Mouse (Mus musculus): Measurements from ENCODE around the gene Dnm3.

Dnm3 gene

GRCm38 (mm10) chr1:162477246-162478209 is at the start of gene Dnm3:
Dnm3 (minus strand) TSS chr1:162478034.
- peak; percentile 95 to 96 for DNase-seq

GRCm38 (mm10) chr1:162515116-162515515 is 37.3 kb upstream of the Dnm3 start:
- DNase-seq: no peak

DNA sequence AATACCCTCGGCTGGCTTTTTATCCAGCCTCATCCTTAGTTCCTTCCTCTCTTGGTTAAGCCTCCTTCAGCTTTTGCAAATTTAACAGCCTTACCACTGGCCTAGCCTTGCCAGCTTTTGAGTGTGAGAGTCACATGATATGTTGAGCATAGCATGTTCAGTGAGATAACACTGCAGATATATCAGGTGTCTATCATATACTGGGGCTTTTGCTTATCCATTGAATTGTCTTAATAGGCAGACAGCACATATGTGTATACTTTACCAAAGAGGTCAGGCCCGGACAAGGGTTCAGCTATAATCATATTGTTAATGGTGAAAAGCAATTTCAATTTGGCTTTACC is 32.2 kb upstream of the Dnm3 start:
- DNase-seq: no peak

GRCm38 (mm10) chr1:162509329-162510012 is 31.6 kb upstream of the Dnm3 start:
- DNase-seq: peak in 1 of 2 experiments; percentile 8

DNA sequence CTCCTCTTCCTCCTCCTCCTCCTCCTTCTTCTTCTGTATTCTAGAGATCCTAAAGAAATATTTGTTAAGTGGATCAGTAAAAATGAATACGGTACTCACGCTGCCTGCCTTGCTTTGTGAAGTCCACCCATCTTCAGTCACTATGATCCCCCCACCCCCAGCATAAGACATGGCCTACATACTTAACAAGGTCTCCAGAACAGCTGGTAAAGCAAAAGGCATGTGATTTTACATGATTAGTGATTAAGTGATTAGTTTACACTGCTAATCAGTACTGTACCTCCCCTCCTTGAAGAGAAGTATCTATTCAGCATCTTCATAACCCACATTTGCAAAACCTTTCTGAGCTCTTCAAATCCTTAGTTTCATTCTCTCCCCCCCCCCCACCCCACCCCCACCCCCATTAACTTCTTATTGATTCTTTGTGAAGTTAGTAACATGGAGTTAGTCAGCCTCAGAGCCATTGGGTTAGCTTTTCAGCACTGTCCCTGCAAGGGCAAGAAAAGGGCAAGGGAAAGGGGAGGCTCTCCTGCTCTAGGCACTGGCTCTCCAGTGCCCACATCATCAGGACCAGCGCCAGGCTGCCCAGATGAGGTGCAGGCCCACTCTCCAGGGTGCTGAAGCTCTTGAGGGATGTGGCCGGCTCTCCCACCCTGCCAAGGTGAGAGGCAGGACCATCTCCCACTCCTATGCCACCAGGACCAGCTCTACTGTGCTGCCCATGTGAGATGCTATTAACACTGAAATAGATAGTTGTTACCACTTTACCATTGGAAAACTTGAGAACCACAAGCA is 30.6 kb upstream of the Dnm3 start:
- no peak for DNase-seq

GRCm38 (mm10) chr1:162506516-162506915 is 28.7 kb upstream of the Dnm3 start:
- DNase-seq: no peak

- DNase-seq: no peak
Observed at GRCm38 (mm10) chr1:162505649-162506048, 27.8 kb upstream of the Dnm3 start.

GRCm38 (mm10) chr1:162476531-162477080 is 1.2 kb downstream of the Dnm3 start:
- peak in 1 of 2 experiments; percentile 5 for DNase-seq

DNA sequence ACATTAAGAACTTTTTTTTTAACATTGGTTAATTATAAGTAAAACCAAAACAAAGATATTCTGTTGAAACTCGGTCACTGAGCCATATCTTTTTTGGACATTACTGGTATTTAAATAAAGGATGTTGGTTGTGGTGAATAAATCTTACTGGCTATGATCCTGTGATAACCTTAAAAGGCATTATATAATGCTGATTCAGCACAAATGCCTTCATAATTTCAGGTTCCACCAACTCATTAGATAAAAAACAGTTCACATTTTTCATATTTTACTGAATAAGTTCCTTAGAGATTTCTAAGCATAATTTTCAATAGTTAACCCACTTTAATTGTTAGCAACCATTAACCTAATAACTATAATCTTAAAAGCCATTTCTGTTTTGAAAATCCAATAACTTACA is 4.9 kb downstream of the Dnm3 start:
- DNase-seq: no peak

- DNase-seq: no peak
Observed at GRCm38 (mm10) chr1:162471089-162471488, 6.7 kb downstream of the Dnm3 start.

GRCm38 (mm10) chr1:162469752-162470280 is 8.0 kb downstream of the Dnm3 start:
- DNase-seq: no peak

DNA sequence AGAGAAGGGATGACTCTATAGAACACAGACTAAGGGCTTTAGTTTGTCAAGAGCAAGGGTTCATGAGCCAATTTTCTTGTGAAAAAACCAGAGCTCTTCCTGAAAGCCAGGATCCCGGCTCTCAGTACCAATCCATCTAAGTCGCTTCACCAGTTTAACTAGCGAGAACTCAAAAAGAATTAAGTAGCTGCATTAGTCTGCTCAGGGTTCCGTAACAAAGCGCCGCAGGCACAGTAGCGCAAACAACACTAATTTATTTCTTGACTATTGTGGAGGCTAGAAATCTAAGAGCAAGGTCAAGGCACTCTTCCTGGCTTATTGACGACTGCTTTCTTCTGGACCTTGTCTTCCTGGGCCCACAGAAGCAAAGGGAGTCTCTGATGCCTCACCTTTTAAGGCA is 14.2 kb downstream of the Dnm3 start:
- DNase-seq: peak; percentile 29 to 55

DNA sequence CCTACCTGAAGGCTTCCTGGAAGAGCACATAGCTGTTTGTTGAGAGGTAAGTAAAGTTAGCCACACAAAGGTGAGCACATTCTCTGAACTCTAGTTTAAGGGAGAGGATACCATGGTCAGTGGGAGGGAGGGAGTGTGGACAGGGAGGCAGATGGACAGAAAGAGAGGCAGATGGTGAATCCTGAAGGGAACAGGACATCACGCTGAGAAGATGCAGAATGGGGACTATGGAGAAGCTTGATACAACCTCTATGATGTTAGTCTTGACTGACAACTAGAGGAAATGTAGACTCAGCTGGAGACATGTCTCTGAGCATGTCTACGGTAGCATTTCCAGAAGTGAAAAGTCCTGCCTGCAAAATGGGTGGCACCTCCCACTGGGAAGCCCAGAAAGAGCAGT is 19.1 kb downstream of the Dnm3 start:
- no peak for DNase-seq

GRCm38 (mm10) chr1:162456861-162457260 is 21.0 kb downstream of the Dnm3 start:
- no peak for DNase-seq

DNA sequence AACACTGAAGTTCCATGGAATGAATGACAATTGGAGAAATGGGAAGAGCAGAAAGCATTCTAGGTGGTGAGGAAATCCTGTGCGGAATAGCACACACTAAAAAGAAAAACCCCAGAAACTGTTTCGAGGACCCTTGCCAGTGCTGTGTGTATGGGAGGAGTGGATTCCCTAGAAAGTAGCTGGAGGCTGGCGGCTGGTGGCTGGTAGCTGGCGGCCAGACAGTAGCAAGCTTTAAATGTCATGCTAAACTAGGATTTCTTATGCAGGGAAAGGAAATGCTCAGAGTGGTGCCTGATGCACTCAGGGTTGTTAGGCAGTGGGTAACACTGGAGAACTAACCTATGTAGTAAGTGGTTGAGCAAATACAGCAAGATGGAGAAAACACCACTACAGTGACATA is 21.4 kb downstream of the Dnm3 start:
- DNase-seq: no peak

- peak; percentile 44 to 67 for DNase-seq
Observed at GRCm38 (mm10) chr1:162453578-162453977, 24.3 kb downstream of the Dnm3 start.

DNA sequence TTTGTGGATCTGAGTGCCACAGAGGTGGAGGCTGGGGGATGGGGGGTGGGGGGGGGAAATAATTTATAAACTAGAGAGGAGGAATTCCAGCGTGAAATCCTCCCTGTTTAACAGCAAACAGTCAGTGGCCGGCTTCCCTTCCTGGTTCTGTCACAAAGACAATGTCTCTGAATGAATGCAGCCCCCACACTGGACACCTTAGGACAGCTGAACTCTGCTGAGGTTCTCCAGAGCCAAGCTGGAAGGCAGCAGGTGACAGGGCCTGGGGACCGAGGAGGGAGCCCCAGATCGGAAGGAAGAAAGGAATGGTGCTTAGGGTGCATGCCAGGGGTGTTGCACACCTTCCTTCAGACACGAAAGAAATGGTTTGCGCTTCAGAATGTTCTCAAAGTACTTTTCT is 24.8 kb downstream of the Dnm3 start:
- no peak for DNase-seq

- DNase-seq: no peak
Observed at GRCm38 (mm10) chr1:162449161-162449909, 28.5 kb downstream of the Dnm3 start.

DNA sequence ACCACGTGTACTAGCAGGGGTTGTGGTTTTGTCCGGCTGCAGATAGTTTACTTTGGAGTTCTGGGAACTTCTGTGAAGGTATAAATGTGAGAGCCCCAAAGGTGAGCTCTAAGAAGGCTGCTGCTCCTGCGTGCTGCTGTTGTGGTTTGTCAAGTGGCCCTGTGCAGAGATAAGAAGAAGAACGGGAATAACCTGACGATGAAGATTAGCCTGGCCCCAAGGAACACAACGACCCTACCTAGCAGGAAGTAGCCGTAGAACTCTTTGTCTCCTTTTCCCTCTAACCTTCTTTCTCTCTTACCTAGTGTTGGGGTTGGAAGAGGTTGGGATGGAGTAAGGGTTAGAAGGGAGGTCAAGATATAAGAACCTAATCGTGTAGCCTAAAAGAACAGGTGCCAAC is 33.0 kb downstream of the Dnm3 start:
- no peak for DNase-seq

DNA sequence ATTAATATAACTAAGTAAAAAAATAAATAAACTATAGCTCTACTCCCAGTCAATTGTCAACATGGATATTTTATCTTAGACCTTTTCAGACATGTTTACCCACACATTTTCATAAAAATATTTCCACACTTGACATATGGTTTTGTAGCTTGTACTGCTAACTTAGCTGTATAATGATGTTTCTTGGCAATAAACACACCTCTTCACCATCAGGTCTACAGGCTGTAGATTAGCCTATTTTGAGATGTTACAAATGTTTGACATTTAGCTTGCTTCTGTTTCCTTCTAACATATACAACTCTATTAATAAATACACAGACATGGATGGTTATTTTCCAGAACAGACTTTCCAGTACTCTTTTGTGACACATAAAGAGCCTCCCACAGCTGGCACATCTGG is 38.3 kb downstream of the Dnm3 start:
- no peak for DNase-seq

DNA sequence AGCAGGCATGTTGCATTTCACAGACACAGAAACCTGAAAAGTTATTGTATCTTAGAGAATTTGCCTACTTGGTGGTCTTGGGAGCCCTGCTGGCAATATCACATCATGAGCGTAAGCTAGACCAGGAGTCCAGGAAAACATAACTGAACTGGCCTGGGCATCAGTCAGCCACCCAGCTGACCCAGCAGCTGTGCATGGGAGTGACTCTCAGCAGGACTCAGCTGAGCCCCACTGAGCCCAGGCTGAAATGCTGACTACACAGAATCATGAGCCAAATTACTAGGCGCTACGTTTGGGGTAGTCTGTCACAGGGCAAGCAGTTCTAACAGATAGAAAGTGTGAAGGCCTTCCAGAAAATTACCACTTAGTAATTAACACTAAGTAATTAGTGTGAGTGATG is 41.2 kb downstream of the Dnm3 start:
- no peak for DNase-seq

DNA sequence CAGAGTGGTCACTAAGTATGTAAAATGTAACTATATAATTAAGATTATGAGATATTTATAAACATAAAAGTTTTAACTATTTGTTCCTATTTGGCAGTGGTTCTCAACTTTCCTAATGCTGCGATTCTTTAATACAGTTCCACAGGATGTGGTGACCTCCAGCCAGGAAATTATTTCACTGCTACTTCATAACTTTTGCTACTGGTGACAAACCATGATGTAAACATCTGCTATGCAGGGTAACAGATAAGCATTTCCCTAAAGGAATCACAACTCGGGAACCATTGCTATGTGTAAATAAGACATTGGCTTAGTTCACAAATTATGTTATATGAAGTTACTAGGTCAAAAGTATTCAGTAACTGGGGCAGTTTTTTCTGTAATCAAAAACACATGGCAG is 48.9 kb downstream of the Dnm3 start:
- no peak for DNase-seq

All from kidney, adult 8-10 months (tissue).